Mouse (Mus musculus): ENCODE results near the gene Snapc5. TPM values are rescaled to one million over a fixed set of nuclear protein-coding genes. Genes with fewer than 3 reads are reported as not detected.

The Snapc5 gene
- polyA plus RNA-seq, 1 experiment from 2014 or later: 30.5 TPM

DNA sequence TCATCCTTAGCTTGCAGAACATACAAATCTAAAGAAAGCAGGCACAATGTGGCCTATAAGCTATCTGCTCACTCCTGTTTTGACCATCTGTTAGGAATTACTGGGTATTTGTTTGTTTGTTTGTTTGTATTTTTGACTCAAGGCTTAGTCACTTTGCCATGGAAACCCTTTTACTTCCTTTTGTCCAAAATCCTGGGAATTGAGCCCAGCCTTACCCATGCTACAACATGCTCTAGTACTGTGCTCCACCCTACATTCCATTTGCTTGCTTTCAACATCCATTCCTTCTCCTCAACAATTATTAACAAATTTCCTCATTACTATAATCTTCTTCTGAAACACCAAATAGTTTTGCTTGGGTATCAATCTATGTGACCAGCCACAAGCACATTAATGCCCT lies 23.8 kb downstream of the Snapc5 start:
- no peak overlapping the region for H3K27ac ChIP-seq
- no peaks in the 10 kb centered on the region for H3K27me3 ChIP-seq
- no peak overlapping the region for H3K4me3 ChIP-seq
- no peak overlapping the region for H3K9ac ChIP-seq
- peaks cover 62% of the 10 kb centered on the region for H3K36me3 ChIP-seq
- H3K4me1 ChIP-seq: no peaks in the 10 kb centered on the region
- ATAC-seq (ENCODE audit: low FRiP score, low read depth): no peak
- no peaks in the 10 kb centered on the region for H3K9me3 ChIP-seq
- H3K4me2 ChIP-seq (replicated peaks): no peak overlapping the region

DNA sequence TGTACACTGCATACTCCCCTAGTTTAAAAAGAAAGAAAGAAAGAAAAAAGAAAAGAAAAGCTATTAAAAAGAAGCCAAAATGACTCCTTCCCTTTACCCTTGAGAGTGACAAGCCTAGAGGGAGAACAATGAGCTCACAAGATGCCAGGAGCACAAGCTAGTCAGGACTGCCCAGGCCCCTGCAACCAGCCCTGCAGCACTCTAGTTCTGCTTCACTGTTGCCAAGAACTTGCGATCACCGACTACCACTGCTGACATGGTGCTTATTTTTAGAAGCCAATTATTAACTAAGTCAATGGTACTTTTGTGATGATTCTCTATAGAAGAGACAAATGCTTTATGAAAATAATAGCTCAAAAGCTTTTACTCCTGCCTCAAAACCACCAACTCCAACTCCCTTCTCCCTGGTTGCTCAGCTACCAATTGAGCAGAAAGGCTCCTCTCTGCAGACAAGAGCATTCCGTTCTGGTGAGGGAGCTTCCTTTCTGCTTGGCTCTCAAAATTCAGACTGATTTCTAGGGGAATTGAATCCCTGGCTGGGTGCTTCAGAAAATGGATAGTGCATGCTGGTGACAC lies 28.5 kb downstream of the Snapc5 start:
- H3K36me3 ChIP-seq: peaks cover 82% of the 10 kb centered on the region
- no peak for ATAC-seq (ENCODE audit: low FRiP score, low read depth)
- 89% methylated on average over 3 of the region's 3 CpGs for WGBS

DNA sequence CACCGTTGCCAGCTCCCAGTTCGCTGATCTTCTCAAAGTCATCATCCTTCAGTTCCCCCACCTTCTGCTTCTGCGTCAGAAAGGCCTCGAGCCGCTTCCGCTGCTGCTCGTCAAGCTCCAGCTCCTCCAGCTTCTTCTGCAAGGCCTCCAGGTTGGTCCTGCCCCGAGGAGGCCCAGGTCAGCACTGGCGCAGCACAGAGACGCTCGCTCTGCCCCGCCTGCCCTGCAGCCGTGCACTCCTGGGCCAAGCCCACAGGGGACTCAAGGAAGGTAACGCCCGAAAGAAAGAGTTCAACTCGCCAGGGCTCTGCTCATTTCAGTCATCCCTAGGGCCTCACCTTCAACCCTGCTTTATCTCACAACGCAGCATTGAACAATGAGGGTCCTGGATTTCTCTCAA lies 35.4 kb downstream of the Snapc5 start:
- H3K4me2 ChIP-seq (replicated peaks): no peak overlapping the region
- H3K4me1 ChIP-seq: peaks cover under 1% of the 10 kb centered on the region; the same call in 1 of the 2 replicates
- H3K36me3 ChIP-seq: peaks cover 38% of the 10 kb centered on the region
- no peak overlapping the region for H3K4me3 ChIP-seq
- no peak overlapping the region for H3K27ac ChIP-seq
- H3K9me3 ChIP-seq: no peaks in the 10 kb centered on the region
- no peak overlapping the region for H3K9ac ChIP-seq
- ATAC-seq (ENCODE audit: low FRiP score, low read depth): no peak
- no peaks in the 10 kb centered on the region for H3K27me3 ChIP-seq
- 87% methylated on average over 17 of the region's 17 CpGs for WGBS

More for the DNA sequence above, 28.5 kb downstream of the Snapc5 start:
- no peaks in the 10 kb centered on the region for H3K4me1 ChIP-seq
- no peak overlapping the region for H3K4me3 ChIP-seq
- H3K27me3 ChIP-seq: no peaks in the 10 kb centered on the region
- no peak overlapping the region for H3K27ac ChIP-seq
- no peak overlapping the region for H3K9ac ChIP-seq
- no peak overlapping the region for H3K4me2 ChIP-seq (replicated peaks)
- no peaks in the 10 kb centered on the region for H3K9me3 ChIP-seq

DNA sequence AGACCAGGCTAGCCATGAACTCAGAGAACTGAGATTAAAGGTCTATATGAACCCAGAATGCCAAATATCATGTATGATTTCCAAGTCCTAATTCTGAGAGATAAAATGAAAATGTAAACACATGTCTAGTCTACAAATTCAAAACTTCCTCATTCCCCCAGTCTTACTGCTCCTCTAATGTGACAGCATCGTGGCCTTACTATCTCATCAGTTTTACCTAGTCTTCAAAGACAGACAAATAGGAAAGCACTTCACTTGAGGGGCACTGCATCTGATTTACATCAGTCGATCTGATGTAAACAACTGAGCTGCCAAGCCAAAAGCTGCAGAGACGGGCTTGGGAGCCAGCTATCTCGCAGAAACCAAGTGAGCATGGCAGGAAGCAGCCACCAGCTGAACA lies 37.0 kb downstream of the Snapc5 start:
- Histone ChIP-seq H3K9ac (no peak overlapping the region), H3K4me3 (no peak overlapping the region), H3K27ac (no peak overlapping the region), H3K36me3 (peaks cover 22% of the 10 kb centered on the region), H3K27me3 (no peaks in the 10 kb centered on the region), H3K9me3 (no peaks in the 10 kb centered on the region), H3K4me2 (replicated peaks) (no peak overlapping the region), H3K4me1 (peaks cover 7% of the 10 kb centered on the region; the same call in 1 of the 2 replicates)
- no peak for ATAC-seq (ENCODE audit: low FRiP score, low read depth)
- WGBS: 62% methylated on average over 4 of the region's 4 CpGs

DNA sequence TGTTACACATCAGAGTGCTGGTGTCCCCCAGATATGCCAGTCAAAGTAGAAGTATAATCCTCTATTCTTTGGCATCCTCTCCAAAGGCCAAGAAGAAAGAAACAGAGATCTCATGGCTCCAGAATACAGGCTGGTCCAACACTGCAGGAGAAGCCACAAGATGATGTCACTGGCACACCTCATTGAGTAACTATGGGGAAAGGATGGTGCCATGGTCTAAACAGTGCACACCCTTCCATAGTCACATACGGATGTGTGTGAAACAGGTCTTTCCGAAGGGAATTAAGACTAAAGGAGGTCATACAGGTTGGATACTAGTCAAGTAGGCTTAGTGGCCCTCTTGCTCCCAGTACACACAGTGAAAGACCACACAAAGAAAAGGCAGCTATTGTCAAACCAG lies 37.6 kb downstream of the Snapc5 start:
- peaks cover 18% of the 10 kb centered on the region for H3K36me3 ChIP-seq
- H3K4me2 ChIP-seq (replicated peaks): no peak overlapping the region
- H3K9ac ChIP-seq: no peak overlapping the region
- 93% methylated on average over 2 of the region's 2 CpGs for WGBS
- no peak overlapping the region for H3K27ac ChIP-seq
- ATAC-seq (ENCODE audit: low FRiP score, low read depth): no peak
- H3K27me3 ChIP-seq: no peaks in the 10 kb centered on the region
- H3K9me3 ChIP-seq: no peaks in the 10 kb centered on the region
- no peak overlapping the region for H3K4me3 ChIP-seq
- peaks cover 7% of the 10 kb centered on the region; the same call in 1 of the 2 replicates for H3K4me1 ChIP-seq

DNA sequence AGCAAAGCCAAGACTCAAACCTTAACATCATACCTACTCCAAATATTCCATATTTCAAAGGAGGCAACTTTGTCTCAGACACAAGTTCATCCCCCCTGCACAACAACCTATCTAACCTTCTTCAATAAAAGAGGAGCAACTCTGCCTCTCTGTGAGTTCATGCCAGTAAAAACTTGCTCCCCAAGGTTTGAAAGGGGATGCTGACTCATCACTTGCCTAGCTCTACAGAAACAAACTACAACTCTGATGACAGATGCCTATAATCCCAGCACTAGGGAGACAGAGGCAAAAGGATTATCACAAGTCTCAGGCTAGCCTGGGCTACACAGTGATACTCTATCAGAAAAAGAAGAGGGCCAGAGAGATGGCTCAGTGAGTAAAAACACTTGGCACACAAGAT lies 38.8 kb downstream of the Snapc5 start:
- Histone ChIP-seq H3K9me3 (no peaks in the 10 kb centered on the region), H3K4me3 (no peak overlapping the region), H3K27me3 (no peaks in the 10 kb centered on the region), H3K4me1 (peaks cover 7% of the 10 kb centered on the region; the same call in 1 of the 2 replicates), H3K4me2 (replicated peaks) (no peak overlapping the region), H3K36me3 (0 out of 2 replicates have a peak, but pooled peaks cover 7% of the 10 kb centered on the region), H3K27ac (no peak overlapping the region), H3K9ac (no peak overlapping the region)
- no peak for ATAC-seq (ENCODE audit: low FRiP score, low read depth)

DNA sequence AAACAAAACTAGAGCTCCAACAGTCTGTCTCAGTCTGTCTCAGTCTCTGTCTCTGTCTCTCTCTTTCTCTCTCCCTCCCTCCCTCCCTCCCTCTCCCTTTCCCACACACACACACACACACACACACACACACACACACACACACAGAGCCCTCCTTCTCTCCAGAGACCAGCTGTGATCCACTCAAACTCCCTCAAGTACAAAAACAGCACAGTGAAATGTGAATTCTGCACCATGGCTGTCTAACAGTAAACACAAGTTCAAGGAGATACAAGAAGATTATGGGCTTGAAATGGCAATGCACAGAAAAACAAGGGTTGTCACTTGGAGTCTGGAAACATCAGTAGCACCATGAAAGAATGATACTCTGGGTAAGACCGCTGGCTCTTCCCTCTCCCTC lies 40.2 kb downstream of the Snapc5 start:
- no peak overlapping the region for H3K4me3 ChIP-seq
- H3K27me3 ChIP-seq: no peaks in the 10 kb centered on the region
- no peak overlapping the region for H3K9ac ChIP-seq
- H3K9me3 ChIP-seq: no peaks in the 10 kb centered on the region
- 56% methylated on average over 1 of the region's 1 CpGs for WGBS
- no peak for ATAC-seq (ENCODE audit: low FRiP score, low read depth)
- 0 out of 2 replicates have a peak, but pooled peaks cover 5% of the 10 kb centered on the region for H3K36me3 ChIP-seq
- H3K4me1 ChIP-seq: peaks cover 7% of the 10 kb centered on the region; the same call in 1 of the 2 replicates
- no peak overlapping the region for H3K27ac ChIP-seq
- no peak overlapping the region for H3K4me2 ChIP-seq (replicated peaks)

DNA sequence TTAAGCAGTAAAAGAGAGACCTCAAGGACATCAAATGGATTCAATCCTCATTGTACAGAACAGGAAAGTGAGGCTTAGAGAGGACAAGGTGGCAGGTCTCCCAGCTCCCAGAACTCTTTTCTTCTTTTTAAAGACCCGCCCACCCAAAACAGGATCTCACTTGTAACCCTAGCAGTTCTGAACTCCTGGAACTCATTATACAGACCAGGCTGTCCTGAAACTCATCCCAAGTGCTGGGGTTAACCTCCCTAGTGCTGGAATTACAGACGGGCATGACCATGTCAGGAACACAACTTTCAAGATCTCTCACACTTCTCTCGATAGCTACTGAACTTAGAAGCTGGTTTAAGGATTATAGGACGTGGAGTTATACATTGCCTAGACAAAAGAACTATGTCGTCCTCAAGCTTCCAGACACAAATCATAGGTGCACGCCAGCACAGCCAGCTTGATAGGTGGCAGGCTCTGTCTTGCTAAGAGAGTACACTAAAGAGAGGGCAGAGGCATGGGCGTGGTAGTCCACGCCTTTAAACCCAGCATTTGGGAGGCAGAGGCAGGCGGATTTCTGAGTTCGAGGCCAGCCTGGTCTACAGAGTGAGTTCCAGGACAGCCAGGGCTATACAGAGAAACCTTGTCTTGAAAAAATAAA lies 40.8 kb downstream of the Snapc5 start:
- Histone ChIP-seq H3K9ac (no peak overlapping the region), H3K27ac (no peak overlapping the region), H3K4me1 (peaks cover 7% of the 10 kb centered on the region; the same call in 1 of the 2 replicates), H3K36me3 (0 out of 2 replicates have a peak, but pooled peaks cover 3% of the 10 kb centered on the region), H3K4me2 (replicated peaks) (no peak overlapping the region), H3K27me3 (no peaks in the 10 kb centered on the region), H3K4me3 (no peak overlapping the region), H3K9me3 (no peaks in the 10 kb centered on the region)
- WGBS: 63% methylated on average over 10 of the region's 10 CpGs
- ATAC-seq (ENCODE audit: low FRiP score, low read depth): no peak

DNA sequence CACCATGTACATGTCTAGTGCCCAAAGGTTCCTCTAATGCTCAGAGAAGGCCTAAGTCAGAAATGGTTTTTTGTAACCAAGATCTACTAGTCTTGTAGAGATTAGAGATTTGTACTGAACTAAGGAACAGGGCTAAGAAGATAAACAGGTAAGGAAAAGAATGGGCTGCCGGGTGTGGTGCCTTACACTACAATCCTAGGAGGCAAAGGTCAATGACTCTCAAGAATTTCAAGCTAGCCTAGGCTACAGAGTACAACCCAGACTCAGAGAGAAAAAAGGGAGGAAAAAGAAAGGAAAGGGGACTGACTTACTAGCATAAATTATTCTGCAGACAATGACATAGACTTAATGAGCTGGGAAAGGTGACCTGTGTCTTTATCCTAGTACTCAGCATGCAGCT lies 41.5 kb downstream of the Snapc5 start:
- Histone ChIP-seq H3K27ac (no peak overlapping the region), H3K4me1 (peaks cover 7% of the 10 kb centered on the region; the same call in 1 of the 2 replicates), H3K9me3 (no peaks in the 10 kb centered on the region), H3K27me3 (no peaks in the 10 kb centered on the region), H3K36me3 (0 out of 2 replicates have a peak, but pooled peaks cover 4% of the 10 kb centered on the region), H3K4me3 (no peak overlapping the region), H3K9ac (no peak overlapping the region), H3K4me2 (replicated peaks) (no peak overlapping the region)
- WGBS: 80% methylated on average over 1 of the region's 1 CpGs
- no peak for ATAC-seq (ENCODE audit: low FRiP score, low read depth)

DNA sequence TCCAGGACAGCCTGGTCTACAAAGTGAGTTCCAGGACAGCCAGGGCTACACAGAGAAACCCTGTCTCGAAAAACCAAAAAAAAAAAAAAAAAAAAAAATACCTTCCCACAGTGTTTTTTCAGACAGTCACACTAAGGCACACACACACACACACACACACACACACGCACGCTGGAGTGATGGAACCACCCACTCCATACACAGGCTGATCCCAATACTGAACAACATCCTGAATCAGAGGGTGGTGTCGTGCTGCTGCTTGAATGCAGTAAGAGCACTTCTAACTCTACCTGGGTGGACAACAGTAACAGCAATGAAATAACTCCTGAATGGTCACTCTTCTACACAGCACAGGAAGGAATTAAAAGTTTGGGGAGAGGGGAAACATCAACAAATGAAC lies 42.4 kb downstream of the Snapc5 start:
- Histone ChIP-seq H3K9ac (no peak overlapping the region), H3K4me2 (replicated peaks) (no peak overlapping the region), H3K4me3 (no peak overlapping the region), H3K27ac (no peak overlapping the region), H3K27me3 (no peaks in the 10 kb centered on the region), H3K36me3 (0 out of 2 replicates have a peak, but pooled peaks cover 4% of the 10 kb centered on the region), H3K9me3 (no peaks in the 10 kb centered on the region), H3K4me1 (peaks cover 7% of the 10 kb centered on the region; the same call in 1 of the 2 replicates)
- WGBS: 86% methylated on average over 4 of the region's 4 CpGs
- no peak for ATAC-seq (ENCODE audit: low FRiP score, low read depth)

DNA sequence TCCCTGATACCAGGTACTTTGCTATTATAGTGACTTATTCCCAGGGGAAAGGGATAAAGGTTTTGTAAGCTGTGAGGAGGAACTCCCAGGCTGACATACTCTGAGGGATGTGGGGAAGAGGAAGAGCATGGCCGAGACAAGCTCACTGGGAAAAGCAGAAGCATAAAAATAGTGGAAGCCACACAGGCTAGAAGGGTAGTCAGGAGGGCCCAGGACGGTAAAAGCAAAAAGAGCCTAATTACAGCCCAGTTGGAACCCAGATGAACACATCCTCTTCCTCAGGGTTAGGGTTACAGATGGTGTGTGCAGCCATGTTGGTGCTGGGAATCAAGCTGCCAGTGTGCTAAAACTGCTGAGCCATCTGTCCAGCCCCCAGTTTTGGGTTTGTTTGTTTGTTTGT lies 43.0 kb downstream of the Snapc5 start:
- H3K27ac ChIP-seq: no peak overlapping the region

DNA sequence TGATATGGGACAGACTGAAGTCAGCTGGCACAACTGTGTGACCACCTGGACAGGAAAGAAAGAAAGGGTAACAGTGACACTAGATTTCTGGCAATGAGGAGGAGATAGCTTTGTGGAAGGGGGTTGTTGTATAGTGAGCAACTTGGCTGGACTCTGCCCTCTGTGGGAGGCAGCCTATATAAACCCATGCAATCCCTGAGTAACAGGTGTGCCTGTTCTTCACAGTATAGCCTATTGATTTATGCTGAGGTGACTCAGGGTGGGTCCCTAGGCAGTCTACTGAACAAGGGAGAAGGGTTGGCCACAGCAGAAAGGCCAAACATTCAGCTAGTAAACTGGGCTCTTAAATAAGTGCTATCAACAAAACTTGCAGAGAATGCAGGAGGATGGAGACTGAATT lies 46.7 kb downstream of the Snapc5 start:
- Histone ChIP-seq H3K36me3 (0 out of 2 replicates have a peak, but pooled peaks cover 4% of the 10 kb centered on the region), H3K9ac (no peak overlapping the region), H3K4me3 (no peak overlapping the region), H3K9me3 (no peaks in the 10 kb centered on the region), H3K4me1 (peaks cover 10% of the 10 kb centered on the region), H3K4me2 (replicated peaks) (no peak overlapping the region), H3K27ac (no peak overlapping the region), H3K27me3 (no peaks in the 10 kb centered on the region)
- no peak for ATAC-seq (ENCODE audit: low FRiP score, low read depth)

More for the DNA sequence above, 43.0 kb downstream of the Snapc5 start:
- Histone ChIP-seq H3K4me1 (peaks cover 7% of the 10 kb centered on the region; the same call in 1 of the 2 replicates), H3K36me3 (0 out of 2 replicates have a peak, but pooled peaks cover 4% of the 10 kb centered on the region), H3K9me3 (no peaks in the 10 kb centered on the region), H3K4me2 (replicated peaks) (no peak overlapping the region), H3K27me3 (no peaks in the 10 kb centered on the region), H3K9ac (no peak overlapping the region), H3K4me3 (no peak overlapping the region)
- 54% methylated on average over 2 of the region's 2 CpGs for WGBS
- ATAC-seq (ENCODE audit: low FRiP score, low read depth): no peak
